Mouse (Mus musculus) embryo, embryonic 10 days (tissue): ENCODE measurements around the gene Cenpu.
"Not testable (repeated sequence)": the region's sequence is repeated elsewhere in the genome, so short reads cannot be mapped to it uniquely, and the experiment has no call there.

Experiments used
- DNase-seq: peaks from one replicate; pipeline ENCODE4 v3.0.0-alpha.2; 2015; ENCODE audit warnings: low spot score

Cenpu gene

DNA sequence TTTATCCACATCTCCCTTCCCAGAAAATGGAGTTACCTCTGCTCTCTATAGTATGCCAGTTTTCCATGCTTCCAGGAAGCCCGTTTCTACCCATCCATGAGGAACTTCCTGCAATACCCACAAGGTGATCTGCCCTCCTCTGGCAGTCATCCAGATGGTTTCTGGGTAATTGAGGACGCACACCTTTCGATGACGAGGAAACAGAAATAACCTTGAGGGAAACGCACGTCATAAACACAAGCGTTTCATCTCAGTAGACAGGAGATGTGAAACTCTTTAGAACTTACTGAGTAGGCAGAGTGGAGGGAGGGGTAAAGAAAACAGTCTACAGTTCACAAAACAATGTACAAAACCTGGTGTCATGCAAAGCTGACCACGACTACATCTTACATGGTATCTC lies 1.8 kb upstream of the Cenpu start:
- no peak for DNase-seq

DNA sequence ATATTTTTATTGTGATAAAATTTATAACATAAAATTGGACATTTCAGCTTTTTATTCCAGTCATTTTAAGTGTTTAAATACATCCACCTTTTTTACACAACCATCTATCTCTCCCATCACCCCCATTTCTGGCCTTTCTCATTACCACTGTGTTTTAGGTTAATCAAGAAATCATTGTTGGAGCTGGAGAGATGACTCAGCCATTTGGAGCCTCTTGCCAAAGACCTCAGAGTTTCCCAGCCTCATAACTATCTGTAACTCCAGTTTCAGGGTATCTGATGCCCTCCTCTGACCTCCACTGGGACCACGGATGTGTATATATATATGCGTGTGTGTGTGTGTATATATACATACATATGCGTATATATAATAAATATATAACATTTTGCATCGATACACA lies 799 bp upstream of the Cenpu start:
- no peak for DNase-seq

- DNase-seq = no peak
Observed at GRCm38 (mm10) chr8:46552441-46552765, 575 bp downstream of the Cenpu start.

- peak; percentile 54 for DNase-seq
Observed at GRCm38 (mm10) chr8:46559428-46559827, 7.6 kb downstream of the Cenpu start.

DNA sequence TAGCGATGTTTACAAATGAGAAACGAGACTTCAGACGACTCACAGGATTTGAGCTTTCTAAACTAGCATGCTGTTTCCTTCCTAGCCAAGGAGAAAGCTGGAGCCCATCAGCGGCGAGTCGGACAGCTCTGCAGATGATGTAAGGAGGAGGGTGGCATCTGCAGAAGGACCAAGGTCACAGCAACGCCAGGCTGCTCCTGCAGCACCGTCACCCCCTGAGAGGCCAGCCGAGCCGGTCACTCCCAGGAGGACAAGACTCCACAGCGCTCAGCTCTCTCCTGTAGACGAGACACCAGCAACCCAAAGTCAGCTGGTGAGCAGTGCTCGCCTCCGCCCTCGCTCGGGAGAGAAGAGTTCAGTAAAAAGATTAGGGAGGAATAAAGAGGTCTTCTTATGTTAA lies 10.5 kb downstream of the Cenpu start:
- DNase-seq = no peak

DNA sequence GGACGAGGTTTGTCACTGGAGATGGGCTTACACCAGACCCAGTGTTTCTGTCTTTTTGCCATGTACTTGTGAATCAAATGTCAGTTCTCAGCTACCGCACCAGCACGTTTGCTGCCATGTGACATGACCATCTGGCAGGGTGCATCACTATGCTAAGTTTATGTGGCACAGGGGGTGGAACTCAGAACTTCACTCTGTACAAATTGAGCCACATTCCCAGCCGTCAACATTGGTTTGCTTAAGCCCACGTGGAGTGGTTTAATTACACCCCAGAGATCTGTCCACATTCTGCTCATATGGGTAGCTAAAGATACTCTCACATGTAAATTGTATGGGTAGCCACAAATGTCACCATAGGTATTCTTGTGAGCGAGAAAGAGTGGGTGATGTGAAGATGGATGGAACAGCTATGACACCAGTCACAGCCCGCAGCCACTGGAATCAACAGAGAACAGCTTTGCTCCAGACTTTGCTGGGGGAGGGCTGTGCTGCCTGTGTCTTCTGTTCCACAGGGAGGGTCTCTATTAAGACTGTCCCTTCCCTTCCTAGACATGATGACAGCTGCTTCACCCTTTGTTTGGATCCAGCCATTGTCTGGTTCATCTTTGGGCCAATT lies 15.2 kb downstream of the Cenpu start:
- no peak for DNase-seq

DNA sequence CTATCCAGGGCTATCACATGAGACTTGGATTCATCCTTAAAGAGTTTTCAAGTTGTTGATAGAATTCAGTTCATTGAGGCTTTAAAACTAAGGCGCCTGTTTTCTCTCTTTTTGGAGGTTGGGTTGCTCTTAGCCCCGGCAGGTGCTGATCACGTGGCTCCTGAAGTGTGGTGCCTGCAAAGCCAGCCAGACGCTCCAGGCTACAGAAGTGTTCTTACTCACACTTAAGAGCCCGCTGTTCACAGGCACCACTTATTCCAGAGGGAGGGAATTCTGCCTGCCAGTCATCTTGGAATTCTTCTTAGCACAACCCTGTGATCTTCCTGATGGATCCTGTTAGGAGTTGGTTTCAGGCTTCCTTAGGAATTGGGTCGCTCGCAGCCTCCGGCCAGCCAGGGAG lies 16.1 kb downstream of the Cenpu start:
- no peak for DNase-seq

DNA sequence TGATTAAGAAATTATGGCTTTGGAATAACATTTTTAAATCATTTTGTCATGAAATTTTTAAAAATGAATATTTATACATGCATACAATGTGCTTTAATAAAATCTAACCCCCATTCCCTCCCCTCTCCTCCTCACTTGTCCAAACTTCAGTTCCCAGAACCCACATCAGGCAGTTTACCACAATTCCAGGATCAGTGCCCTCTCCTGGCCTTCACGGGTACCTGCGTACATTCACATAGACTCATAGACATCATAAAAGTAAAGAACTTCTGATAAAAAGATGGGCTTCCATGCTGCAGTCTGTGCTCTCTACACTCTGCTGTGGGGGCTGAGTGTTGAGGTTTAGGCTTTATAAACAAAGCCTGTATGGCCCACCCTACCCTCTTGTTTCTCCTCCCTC lies 17.1 kb downstream of the Cenpu start:
- DNase-seq = no peak

DNA sequence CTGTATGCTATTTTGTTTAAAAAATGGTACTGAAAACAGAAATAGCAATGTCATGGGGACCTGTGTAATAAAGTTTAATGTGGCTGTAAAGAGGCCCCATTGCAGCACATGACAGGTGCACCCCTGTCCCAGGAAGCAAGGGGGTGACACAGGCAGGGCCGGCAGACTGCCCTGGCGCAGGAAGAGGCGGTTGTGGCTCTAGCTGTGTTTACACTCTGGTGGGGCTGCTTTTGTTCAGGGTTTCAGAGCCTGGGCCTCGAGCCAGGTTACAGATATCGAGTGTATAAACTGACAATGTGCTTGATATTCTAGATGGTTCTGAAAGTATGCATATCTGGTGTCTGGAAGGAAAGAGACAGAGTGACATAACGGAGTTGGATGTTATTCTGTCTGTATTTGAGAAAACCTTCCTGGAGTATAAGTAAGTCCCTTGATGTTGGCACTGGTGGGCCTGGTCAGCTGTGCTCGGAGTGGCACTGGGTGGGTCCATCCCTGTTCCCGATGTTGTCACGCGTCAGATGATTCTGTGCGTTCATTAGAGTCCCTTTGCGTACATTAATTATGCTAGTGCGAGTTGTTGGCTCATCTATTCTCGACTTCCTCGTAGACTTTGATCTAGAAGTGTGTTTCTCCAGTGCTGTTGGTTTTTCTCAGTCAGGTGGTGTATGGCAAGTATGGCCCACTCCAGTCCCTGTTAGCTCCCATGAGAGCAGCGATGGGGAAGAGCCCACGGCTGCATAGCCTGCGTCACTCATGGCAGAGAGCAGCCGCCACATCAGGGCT lies 18.0 kb downstream of the Cenpu start:
- no peak for DNase-seq

GRCm38 (mm10) chr8:46570673-46571072 lies 18.8 kb downstream of the Cenpu start:
- no peak for DNase-seq

- no peak for DNase-seq
Observed at GRCm38 (mm10) chr8:46573446-46573845, 21.6 kb downstream of the Cenpu start.

- no peak for DNase-seq
Observed at GRCm38 (mm10) chr8:46573964-46574363, 22.1 kb downstream of the Cenpu start.

- DNase-seq = no peak
Observed at GRCm38 (mm10) chr8:46578794-46579193, 27.0 kb downstream of the Cenpu start.

DNA sequence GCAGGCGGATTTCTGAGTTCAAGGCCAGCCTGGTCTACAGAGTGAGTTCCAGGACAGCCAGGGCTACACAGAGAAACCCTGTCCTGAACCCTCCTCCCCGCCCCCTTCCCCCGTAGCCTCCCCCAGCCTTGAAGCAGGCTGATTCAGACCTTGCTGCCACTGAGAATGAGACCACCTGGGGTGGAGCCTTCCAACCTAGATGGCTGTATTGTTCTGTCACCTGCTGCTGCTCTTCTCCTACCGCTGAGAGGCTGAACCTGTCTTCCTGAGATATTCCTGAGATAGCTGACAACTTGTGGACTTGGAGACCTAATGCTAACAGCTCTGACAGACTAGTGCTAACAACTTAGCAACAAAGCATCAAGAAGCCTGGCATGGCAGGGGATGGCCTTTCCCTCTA lies 32.5 kb downstream of the Cenpu start:
- DNase-seq = not testable (repeated sequence)

DNA sequence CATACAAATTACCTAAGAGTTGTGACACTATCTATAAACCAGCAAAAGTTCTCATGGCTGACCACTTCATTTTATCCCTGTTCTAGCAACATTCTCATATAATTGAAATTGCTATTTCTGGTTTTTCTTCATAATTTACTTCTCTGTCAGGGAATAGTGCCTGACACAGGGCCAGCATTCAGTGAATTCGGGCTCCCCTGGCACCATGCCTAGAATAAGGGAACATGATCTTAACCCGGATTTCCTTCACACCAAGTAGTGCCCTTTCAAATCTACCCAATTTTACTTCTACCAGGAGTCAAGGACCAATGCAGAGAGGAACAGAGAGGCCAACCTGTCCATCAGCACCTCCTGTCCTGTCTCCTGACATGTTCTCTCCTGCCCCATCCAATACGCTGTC lies 33.7 kb downstream of the Cenpu start:
- no peak for DNase-seq

DNA sequence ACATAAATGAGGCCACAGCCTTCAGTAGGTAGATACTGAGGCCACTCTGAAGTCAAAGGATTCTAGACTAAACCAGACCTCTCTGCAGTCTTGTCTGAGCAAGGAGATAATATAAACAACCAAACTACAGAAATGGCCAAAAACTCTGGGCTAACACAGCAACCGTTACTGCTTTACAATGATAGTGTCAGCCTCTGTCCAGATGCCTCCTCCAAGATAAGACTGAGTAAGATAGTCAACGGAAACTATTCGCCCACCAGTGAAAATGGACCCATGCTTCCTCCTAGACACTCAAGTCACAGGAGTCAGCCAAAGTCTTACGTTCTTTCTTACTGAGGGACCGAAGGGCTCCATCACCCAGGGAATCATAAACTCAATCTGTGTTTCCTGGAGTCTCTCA lies 36.1 kb downstream of the Cenpu start:
- no peak for DNase-seq

GRCm38 (mm10) chr8:46588663-46589062 lies 36.8 kb downstream of the Cenpu start:
- DNase-seq = no peak

- DNase-seq = no peak
Observed at GRCm38 (mm10) chr8:46593067-46593466, 41.2 kb downstream of the Cenpu start.

GRCm38 (mm10) chr8:46593772-46594171 lies 41.9 kb downstream of the Cenpu start:
- DNase-seq = no peak

DNA sequence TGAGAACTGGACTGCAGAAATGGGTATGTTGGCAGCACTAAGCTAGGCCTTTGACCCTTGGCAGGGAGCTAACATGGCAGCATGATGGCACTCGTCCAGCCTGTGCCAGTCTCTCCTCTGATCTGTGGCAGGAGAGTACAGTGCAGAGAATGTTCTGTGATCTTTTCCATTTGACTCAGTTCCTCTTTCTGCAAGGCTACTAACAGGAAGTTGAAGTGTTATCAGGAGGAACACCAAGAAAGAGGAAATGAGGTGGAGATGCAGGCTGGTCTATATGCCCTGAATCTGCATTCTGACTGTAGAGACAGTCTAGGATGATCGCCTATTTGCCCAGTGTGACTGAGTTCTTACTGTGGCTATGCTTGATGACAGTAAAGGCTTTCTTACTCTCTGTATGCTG lies 43.8 kb downstream of the Cenpu start:
- no peak for DNase-seq

DNA sequence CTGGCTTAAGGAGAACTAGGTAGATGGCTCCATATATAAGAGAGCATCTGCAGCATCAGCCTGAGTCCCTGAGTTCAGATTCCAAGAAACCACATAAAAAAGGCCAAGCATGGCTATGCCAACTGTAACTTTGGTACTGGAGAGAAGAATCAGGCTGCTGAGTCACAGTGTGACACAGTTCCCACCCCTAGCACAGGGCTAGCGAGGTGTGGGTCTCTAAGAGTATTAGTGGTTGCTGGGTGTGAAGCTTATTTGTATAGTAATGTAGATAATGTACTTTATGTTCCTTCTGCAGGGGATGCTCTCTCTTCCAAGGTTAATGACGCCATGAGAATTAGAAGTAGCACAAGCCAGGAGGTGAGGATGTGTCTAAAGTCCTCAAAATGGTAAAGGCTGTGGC lies 44.7 kb downstream of the Cenpu start:
- DNase-seq = no peak

- DNase-seq = no peak
Observed at GRCm38 (mm10) chr8:46597411-46597810, 45.6 kb downstream of the Cenpu start.

- DNase-seq = no peak
Observed at GRCm38 (mm10) chr8:46598114-46598513, 46.3 kb downstream of the Cenpu start.

DNA sequence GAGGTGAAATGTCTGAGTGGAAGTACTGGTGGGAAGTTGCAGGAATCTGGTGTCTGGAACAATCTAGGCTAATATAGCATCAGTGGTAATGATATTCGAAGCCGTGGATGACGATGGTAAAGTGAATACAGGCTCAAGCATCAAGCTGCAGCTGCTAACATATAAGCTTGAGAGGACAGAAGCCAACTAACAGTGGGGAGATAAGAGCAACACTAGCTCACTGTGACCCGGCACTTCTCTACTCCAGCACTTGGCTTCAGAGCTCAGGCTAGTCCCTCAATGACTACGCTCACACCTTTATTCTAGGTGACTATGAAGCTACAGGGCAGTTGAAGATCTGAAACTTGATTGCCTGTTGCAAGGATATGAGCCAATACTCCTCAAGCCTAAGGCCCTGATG lies 46.9 kb downstream of the Cenpu start:
- DNase-seq = no peak
